Mouse (Mus musculus): ENCODE results near the gene Nlgn1.

DNA sequence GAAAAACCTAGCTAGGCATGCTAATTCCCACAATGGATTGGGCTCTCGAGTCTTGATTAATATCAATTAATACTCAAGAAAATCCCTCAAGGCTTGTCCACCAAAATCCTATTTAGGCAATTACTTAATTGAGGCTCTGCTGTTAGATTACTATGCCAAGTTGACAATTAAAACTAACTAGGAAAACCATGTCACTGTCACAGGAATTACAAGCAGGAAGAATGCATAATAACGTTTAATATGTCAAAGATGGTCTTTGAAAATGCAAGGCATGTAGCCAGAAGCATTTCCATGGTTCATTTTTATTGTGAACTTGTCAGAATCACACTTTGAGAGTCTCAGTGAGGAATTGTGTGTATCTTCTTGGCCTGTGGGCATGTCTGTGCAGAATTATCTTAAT, 289.3 kb downstream of the Nlgn1 start:
- TF ChIP-seq POLR2A (IDR thresholded peaks at IDR 0.05; ENCODE audit: low read depth, low read length) (no peak), CTCF (IDR thresholded peaks at IDR 0.05; ENCODE audit: extremely low read depth, insufficient read depth, insufficient read length, insufficient replicate concordance) (no peak)
